Mouse (Mus musculus) CD4-positive helper T cell, adult 2 months (primary cell): ENCODE results near the gene Dlgap4.
"Not testable (repeated sequence)": the region's sequence is repeated elsewhere in the genome, so short reads cannot be mapped to it uniquely, and the experiment has no call there.

Experiments
- DNase-seq: peaks from one replicate; pipeline ENCODE4 v3.0.0-alpha.2; 2012; ENCODE audit warnings: low read depth, missing footprints, low spot score

Dlgap4 gene

GRCm38 (mm10) chr2:156775455-156776435 lies 162.2 kb downstream of the Dlgap4 start:
- DNase-seq = no peak

- DNase-seq = no peak
These were observed 163.4 kb downstream of the Dlgap4 start for GRCm38 (mm10) chr2:156776907-156777306.

- DNase-seq = no peak
These were observed 164.0 kb downstream of the Dlgap4 start for GRCm38 (mm10) chr2:156777326-156778004.

DNA sequence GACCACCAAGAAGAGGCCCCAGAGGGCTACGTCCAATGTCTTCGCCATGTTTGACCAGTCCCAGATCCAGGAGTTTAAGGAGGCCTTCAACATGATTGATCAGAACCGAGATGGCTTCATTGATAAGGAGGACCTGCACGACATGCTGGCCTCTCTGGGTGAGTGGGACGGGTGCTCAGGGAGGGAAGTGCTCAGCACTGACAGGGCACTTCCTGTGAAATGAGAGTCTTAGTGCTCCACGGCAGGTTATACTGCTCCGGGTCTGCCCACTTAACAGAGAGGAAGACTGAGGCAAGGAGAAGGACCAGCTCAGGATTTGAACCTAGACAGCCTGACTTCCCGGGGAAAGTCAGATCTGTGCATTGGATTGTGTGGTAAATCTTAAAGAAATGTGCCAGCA lies 165.1 kb downstream of the Dlgap4 start:
- no peak for DNase-seq

DNA sequence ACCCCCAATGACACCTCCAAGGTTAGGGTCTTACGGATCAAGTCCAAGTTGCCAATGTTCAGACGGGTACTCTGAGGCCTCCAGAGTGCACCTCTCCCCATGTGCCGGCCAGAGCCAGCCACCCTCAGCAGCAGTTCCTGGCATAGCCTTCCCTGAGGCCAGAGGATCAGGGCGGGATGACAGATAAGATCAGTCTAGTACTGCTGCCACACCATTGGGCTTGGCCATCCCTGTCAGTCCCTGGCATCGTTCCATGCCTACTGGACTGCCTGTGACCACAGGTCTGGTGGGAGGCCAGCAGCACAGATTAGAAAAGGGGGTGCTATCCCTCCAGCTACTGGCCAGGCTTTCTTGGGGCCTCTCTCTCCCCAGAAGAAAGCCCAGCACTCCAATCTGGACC lies 165.5 kb downstream of the Dlgap4 start:
- no peak for DNase-seq

GRCm38 (mm10) chr2:156779488-156779887 lies 166.0 kb downstream of the Dlgap4 start:
- DNase-seq = no peak

DNA sequence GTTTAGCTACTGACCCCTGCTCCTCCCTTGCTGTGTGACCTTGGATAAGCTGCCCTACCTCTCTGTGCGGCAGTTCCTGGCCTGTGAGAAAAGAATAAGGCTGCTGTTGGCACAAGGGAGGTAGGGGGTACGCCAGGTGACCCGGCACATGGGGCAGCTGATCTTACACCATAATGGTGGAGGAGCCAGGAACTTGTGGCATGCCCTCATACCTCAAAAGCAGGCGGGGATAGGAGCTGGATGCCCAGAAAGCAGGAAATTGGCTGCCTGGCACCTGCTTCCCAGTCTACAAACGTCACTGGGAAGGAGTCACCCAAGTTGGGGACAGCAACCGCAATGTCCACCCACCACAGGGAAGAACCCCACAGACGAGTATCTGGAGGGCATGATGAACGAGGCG lies 166.6 kb downstream of the Dlgap4 start:
- DNase-seq = no peak

GRCm38 (mm10) chr2:156780752-156781151 lies 167.2 kb downstream of the Dlgap4 start:
- DNase-seq = no peak

GRCm38 (mm10) chr2:156781281-156781680 lies 167.8 kb downstream of the Dlgap4 start:
- DNase-seq = no peak

DNA sequence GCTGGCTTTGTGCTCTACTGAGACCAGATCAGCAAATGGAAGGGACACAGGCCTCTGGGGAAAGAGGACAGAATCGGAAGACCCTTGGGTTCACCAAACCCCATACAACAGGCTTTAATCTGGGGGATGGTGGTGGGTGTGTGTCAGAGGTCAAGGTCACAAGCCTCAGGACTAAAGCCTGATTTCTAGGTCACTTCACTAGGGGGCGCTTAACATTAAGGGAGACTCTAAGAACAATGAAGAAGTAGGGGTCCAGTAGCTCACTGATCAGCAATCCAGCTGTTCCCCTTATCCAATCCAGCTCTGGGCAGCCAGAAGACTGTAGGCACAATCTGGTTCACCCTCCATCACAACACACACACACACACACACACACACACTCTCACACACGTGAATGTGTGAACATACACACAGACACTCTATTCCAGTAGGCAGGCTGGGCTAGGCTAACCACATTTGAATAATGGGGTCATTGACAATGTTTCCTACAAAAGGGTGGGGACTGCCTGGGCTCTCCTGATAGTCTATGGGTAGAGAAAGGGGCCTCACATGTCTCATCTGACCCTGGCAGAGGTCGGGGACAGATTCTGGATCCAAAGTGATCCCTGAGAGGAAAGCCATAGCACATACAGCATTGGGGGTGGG lies 168.5 kb downstream of the Dlgap4 start:
- no peak for DNase-seq

GRCm38 (mm10) chr2:156782481-156783348 lies 169.2 kb downstream of the Dlgap4 start:
- no peak for DNase-seq

DNA sequence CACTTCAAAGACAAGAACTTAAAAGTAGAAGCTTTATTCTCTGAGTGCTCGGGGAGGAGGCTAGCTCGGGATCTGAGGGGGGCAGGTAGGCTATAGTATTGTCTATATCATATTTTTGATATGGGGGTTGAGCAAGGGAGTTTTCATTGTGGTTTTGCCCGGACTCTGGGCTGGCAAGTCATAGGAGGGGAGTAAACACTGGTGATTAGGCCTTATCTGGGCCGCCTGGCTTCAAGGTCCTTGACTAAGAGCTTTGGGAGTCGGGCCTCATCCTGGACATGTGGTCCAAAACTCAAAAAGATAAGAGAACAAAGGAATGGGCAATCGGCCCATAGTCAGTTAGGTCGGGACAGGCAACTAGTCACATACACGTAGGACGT lies 169.8 kb downstream of the Dlgap4 start:
- no peak for DNase-seq

DNA sequence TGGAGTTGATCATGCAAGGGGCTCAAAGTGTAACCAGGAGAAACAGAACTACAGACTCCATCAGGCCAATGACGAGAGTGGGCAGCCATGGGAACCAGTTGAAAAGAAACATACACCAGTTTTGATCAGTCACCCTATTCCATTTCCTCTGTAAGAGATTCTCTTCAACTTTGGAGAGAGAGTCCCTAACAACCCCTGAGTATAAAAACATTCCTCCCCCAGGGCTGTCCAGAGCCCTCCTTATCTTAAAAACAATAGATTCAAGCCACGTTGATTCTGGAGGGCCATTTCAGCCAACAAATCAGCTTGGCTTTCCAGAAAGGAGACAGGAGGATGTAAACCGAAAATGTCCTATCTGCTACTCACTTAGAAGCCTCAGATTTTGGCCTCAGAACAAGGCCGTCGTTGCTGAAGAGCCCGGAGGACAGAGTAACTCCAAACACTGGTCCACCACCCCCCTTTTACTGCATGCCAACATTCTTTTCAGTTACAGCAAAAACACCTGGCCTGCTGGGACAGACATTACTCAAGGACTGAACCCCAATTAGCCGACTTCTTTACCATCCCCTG lies 170.6 kb downstream of the Dlgap4 start:
- DNase-seq = no peak

GRCm38 (mm10) chr2:156784891-156785290 lies 171.4 kb downstream of the Dlgap4 start:
- no peak for DNase-seq

DNA sequence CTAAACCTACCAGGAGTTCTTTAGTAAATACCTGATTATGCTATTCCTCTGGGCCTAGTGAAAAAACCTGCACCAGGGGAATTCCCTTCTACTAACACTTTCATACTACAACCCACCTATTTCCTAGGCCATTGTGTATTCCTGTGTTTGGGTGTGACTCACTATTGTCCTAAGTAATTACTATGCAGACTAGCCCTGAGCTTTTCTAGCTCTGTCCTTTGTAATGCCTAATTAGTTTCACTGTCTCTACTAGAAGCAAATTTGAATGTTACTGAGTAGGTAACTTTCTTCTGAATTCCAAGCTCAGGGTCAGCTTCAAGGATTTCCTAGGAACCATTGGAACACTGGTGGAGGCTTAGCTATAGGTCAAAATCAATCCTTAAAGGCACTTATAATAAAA lies 172.9 kb downstream of the Dlgap4 start:
- not testable (repeated sequence) for DNase-seq

- no peak for DNase-seq
These were observed 173.7 kb downstream of the Dlgap4 start for GRCm38 (mm10) chr2:156787090-156787775.

GRCm38 (mm10) chr2:156787776-156788105 lies 174.2 kb downstream of the Dlgap4 start:
- DNase-seq = peak; percentile 35

- no peak for DNase-seq
These were observed 175.3 kb downstream of the Dlgap4 start for GRCm38 (mm10) chr2:156788836-156789235.

DNA sequence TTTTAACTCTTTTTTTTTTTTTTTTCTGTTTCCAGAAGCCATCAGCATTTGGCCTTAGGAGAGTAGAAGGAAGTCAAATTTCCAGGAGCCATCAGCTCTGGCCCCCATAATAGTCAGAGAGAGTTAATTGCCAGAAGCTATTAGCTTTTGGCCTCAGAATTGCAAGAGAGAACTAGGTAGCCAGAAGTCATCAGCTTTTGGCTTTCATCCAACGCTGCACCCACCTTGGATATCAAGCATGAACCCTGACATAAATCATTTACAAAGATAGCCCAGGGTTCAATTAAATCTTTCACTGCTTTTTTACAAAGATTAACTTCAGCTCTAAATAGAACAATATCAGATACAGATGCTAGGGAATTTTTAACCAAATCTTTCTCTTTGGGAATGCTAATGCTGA lies 185.0 kb downstream of the Dlgap4 start:
- no peak for DNase-seq

DNA sequence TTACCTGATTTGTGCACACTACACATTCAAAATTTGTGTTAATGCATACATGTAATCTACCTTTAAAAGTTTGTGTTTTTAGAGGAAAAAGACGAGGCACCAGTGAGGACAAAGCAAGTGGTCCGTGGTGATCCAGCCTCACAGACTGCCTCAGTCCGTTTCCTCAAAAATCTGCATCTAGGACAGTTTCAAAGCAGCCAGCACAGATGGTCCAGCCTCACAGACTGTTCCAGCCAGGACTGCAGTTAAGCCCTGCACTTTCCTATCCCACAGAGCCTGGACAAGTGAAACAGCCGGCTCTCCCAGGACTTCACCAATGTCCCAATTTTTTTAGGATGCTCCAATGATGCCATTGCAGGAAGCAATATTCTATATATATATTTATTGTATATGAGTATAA lies 187.5 kb downstream of the Dlgap4 start:
- DNase-seq = no peak

- DNase-seq = not testable (repeated sequence)
These were observed 188.6 kb downstream of the Dlgap4 start for GRCm38 (mm10) chr2:156802116-156802515.
